Mouse (Mus musculus) liver, embryonic 14.5 days (tissue): ENCODE measurements at regions not wholly inside any gene's neighbourhood (a gene's known extent, or its start where the extent isn't known, plus 50 kb on each side); places are given as distances from the start of the nearest gene placed in this dataset.

Experiments
- CTCF ChIP-seq: IDR thresholded peaks from 2 replicates; pipeline ENCODE4 v1.5.1; 2016; ENCODE audit warnings: antibody characterized with exemption, low read depth, control low read depth
- EP300 ChIP-seq: IDR thresholded peaks from 2 replicates; pipeline ENCODE4 v1.6.1; 2016; ENCODE audit warnings: antibody characterized with exemption, low read depth

DNA sequence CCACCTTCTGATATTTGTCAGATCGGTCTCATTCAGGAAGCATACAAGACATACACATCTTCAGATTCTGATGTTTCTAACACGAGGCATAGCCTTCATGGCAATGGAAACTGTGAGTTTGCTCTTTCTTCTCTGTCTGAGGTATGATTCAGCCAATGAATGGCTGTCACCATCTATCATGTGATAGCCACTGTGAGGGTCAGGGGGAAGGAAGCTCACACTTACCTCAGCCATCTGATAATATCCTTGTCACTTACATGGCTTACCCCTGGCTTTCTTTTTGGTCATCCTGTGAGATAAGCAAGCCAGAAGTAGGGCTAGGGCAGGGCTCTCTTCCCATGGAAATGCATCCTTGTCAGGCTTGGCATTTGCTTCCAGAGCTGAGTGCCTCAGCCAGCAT, 131.8 kb upstream of the Id2 start:
- TF ChIP-seq CTCF (no peak), EP300 (no peak)
